Mouse (Mus musculus) forebrain, embryonic 10.5 days (tissue): ENCODE data around the gene Olfr263. TPM values are rescaled to one million over a fixed set of nuclear protein-coding genes. Genes with fewer than 3 reads are reported as not detected.

ENCODE experiments used
- DNase-seq: peaks from one replicate; pipeline ENCODE4 v3.0.0-alpha.2; 2017; ENCODE audit warnings: low spot score; ENCODE audit errors: extremely low spot score
- H3K27ac ChIP-seq: fragments of 300-500 bp; sonication (generic); 2 replicates; pipeline ENCODE4 v1.5.1; 2016; ENCODE audit warnings: mild to moderate bottlenecking
- H3K27me3 ChIP-seq: fragments of 300-500 bp; sonication (generic); 2 replicates; pipeline ENCODE4 v1.6.1; 2016; ENCODE audit warnings: mild to moderate bottlenecking; ENCODE audit not compliant: poor library complexity, severe bottlenecking
- H3K36me3 ChIP-seq: fragments of 300-500 bp; sonication (generic); replicated peaks from 2 replicates; pipeline ENCODE4 v1.6.1; 2016; ENCODE audit warnings: mild to moderate bottlenecking, moderate library complexity
- H3K4me1 ChIP-seq: fragments of 300-500 bp; sonication (generic); 2 replicates; pipeline ENCODE4 v1.6.1; 2016
- H3K4me3 ChIP-seq: fragments of 300-500 bp; sonication (generic); 2 replicates; pipeline ENCODE4 v1.5.1; 2016; ENCODE audit warnings: mild to moderate bottlenecking, moderate library complexity
- H3K9me3 ChIP-seq: fragments of 300-500 bp; sonication (generic); 2 replicates; pipeline ENCODE4 v1.6.1; 2016; ENCODE audit warnings: mild to moderate bottlenecking, moderate library complexity
- whole genome bisulfite sequencing: fragments of 180-500 bp; shearing (Covaris S2); methylation state at CpG from one replicate; pipeline ENCODE4 v1.1.7; 2016; 5-methylcytosine and 5-hydroxymethylcytosine counted together
- polyA plus RNA-seq: library from polyadenylated mRNA; unstranded; fragments of >200 nt; fragmentation: Nextera tagmentation; extraction: Ambion mirVana; gene quantifications from 2 replicates; pipeline ENCODE4 v1.2.1, GENCODE M21; 2016

Gene Olfr263
- polyA plus RNA-seq, 1 experiment from 2014 or later, result not detected

- DNase-seq, result peak; percentile 90
- Histone ChIP-seq H3K27me3 (peaks cover 14% of the 10 kb centered on the region; the same call in 1 of the 2 replicates), H3K9me3 (no peaks in the 10 kb centered on the region), H3K4me1 (peaks cover 15% of the 10 kb centered on the region), H3K4me3 (peak overlapping the region; percentile 62), H3K36me3 (no peaks in the 10 kb centered on the region), H3K27ac (no peak overlapping the region)
- under 1% methylated on average over 32 of the region's 32 CpGs for WGBS
Measured at GRCm38 (mm10) chr13:21160657-21161590, 31.5 kb downstream of the Olfr263 start.

- 45% methylated on average over 2 of the region's 2 CpGs for WGBS
- Histone ChIP-seq H3K9me3 (no peaks in the 10 kb centered on the region), H3K4me3 (peak overlapping the region; percentile 62), H3K4me1 (peaks cover 16% of the 10 kb centered on the region), H3K36me3 (no peaks in the 10 kb centered on the region), H3K27me3 (peaks cover 15% of the 10 kb centered on the region; the same call in 1 of the 2 replicates), H3K27ac (no peak overlapping the region)
- DNase-seq, result no peak
Measured at GRCm38 (mm10) chr13:21161591-21161990, 32.2 kb downstream of the Olfr263 start.

- DNase-seq, result no peak
- Histone ChIP-seq H3K27me3 (peaks cover 13% of the 10 kb centered on the region; the same call in 1 of the 2 replicates), H3K27ac (no peak overlapping the region), H3K4me1 (peaks cover 18% of the 10 kb centered on the region), H3K9me3 (no peaks in the 10 kb centered on the region), H3K4me3 (no peak overlapping the region), H3K36me3 (no peaks in the 10 kb centered on the region)
- WGBS, result 57% methylated on average over 5 of the region's 5 CpGs
Measured at GRCm38 (mm10) chr13:21162591-21162990, 33.2 kb downstream of the Olfr263 start.

GRCm38 (mm10) chr13:21166936-21167909, 37.8 kb downstream of the Olfr263 start:
- H3K9me3 ChIP-seq, result no peaks in the 10 kb centered on the region
- WGBS, result under 1% methylated on average over 27 of the region's 27 CpGs
- no peaks in the 10 kb centered on the region for H3K36me3 ChIP-seq
- peak overlapping the region; percentile 51 for H3K27ac ChIP-seq
- peaks cover 23% of the 10 kb centered on the region for H3K4me1 ChIP-seq
- peaks cover 11% of the 10 kb centered on the region; the same call in 1 of the 2 replicates for H3K27me3 ChIP-seq
- peak overlapping the region; percentile 63 for H3K4me3 ChIP-seq
- DNase-seq, result peak; percentile 78

- WGBS, result under 1% methylated on average over 8 of the region's 8 CpGs
- Histone ChIP-seq H3K4me1 (peaks cover 28% of the 10 kb centered on the region), H3K9me3 (no peaks in the 10 kb centered on the region), H3K36me3 (no peaks in the 10 kb centered on the region), H3K4me3 (peak overlapping the region; percentile 63), H3K27ac (no peak overlapping the region), H3K27me3 (peaks cover 11% of the 10 kb centered on the region; the same call in 1 of the 2 replicates)
- DNase-seq, result no peak
Measured at GRCm38 (mm10) chr13:21167910-21168300, 38.5 kb downstream of the Olfr263 start.

GRCm38 (mm10) chr13:21168371-21169011, 39.1 kb downstream of the Olfr263 start:
- DNase-seq, result peak; percentile 46
- H3K27me3 ChIP-seq, result peaks cover 11% of the 10 kb centered on the region; the same call in 1 of the 2 replicates
- no peaks in the 10 kb centered on the region for H3K9me3 ChIP-seq
- peaks cover 34% of the 10 kb centered on the region for H3K4me1 ChIP-seq
- H3K4me3 ChIP-seq, result peak overlapping the region; percentile 63
- H3K27ac ChIP-seq, result no peak overlapping the region
- WGBS, result under 1% methylated on average over 16 of the region's 16 CpGs
- H3K36me3 ChIP-seq, result no peaks in the 10 kb centered on the region

- no peak overlapping the region for H3K27ac ChIP-seq
- H3K9me3 ChIP-seq, result no peaks in the 10 kb centered on the region
- H3K36me3 ChIP-seq, result no peaks in the 10 kb centered on the region
- 7% methylated on average over 14 of the region's 14 CpGs for WGBS
- H3K27me3 ChIP-seq, result peaks cover 11% of the 10 kb centered on the region; the same call in 1 of the 2 replicates
- no peak for DNase-seq
- H3K4me1 ChIP-seq, result peaks cover 38% of the 10 kb centered on the region
- H3K4me3 ChIP-seq, result peak overlapping the region; percentile 63
Measured at GRCm38 (mm10) chr13:21169121-21169656, 39.8 kb downstream of the Olfr263 start.

GRCm38 (mm10) chr13:21169657-21170430, 40.4 kb downstream of the Olfr263 start:
- peak overlapping the region; percentile 63 for H3K4me3 ChIP-seq
- no peaks in the 10 kb centered on the region for H3K9me3 ChIP-seq
- peaks cover 38% of the 10 kb centered on the region for H3K4me1 ChIP-seq
- no peaks in the 10 kb centered on the region for H3K36me3 ChIP-seq
- peak overlapping the region; percentile 68; the same call in 1 of the 2 replicates for H3K27ac ChIP-seq
- peak; percentile 82 for DNase-seq
- WGBS, result under 1% methylated on average over 39 of the region's 39 CpGs
- peaks cover 11% of the 10 kb centered on the region; the same call in 1 of the 2 replicates for H3K27me3 ChIP-seq

- no peaks in the 10 kb centered on the region for H3K36me3 ChIP-seq
- H3K4me1 ChIP-seq, result peaks cover 38% of the 10 kb centered on the region
- peak overlapping the region; percentile 63 for H3K4me3 ChIP-seq
- WGBS, result 29% methylated on average over 17 of the region's 17 CpGs
- DNase-seq, result peak; percentile 20
- no peaks in the 10 kb centered on the region for H3K9me3 ChIP-seq
- peaks cover 5% of the 10 kb centered on the region; the same call in 1 of the 2 replicates for H3K27me3 ChIP-seq
- H3K27ac ChIP-seq, result peak overlapping the region; percentile 68
Measured at GRCm38 (mm10) chr13:21170431-21171155, 41.2 kb downstream of the Olfr263 start.

GRCm38 (mm10) chr13:21171156-21171530, 41.7 kb downstream of the Olfr263 start:
- peak overlapping the region; percentile 63 for H3K4me3 ChIP-seq
- peaks cover 38% of the 10 kb centered on the region for H3K4me1 ChIP-seq
- H3K9me3 ChIP-seq, result no peaks in the 10 kb centered on the region
- DNase-seq, result peak; percentile 47
- 6% methylated on average over 15 of the region's 15 CpGs for WGBS
- H3K27me3 ChIP-seq, result no peaks in the 10 kb centered on the region
- H3K36me3 ChIP-seq, result no peaks in the 10 kb centered on the region
- peak overlapping the region; percentile 68 for H3K27ac ChIP-seq
